Mouse (Mus musculus) A20 (cell line): ENCODE data around the gene Eapp.

Experiments
- DNase-seq: peaks from one replicate; pipeline ENCODE4 v3.0.0-alpha.2; 2011; ENCODE audit warnings: low read depth, low spot score

Eapp gene

DNA sequence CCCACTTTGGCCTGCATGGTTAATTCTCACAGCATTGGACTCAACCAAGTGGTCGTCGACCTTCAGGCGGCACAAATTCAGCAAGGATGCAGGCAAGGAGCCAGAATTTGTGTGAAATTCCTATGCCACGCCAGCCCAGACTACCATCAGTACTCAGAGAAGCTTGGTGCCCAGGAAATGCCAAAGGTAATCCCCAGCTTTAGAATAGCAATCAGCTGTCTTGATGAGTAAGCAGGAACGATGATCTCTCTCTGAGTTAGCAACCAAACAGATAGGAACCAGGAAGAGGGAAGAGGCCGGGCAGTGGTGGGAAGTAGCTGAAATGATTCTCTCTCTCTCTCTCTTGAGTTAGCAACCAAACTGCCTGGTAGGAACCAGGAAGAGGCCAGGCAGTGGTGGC is 55.4 kb downstream of the Eapp start:
- DNase-seq: no peak

DNA sequence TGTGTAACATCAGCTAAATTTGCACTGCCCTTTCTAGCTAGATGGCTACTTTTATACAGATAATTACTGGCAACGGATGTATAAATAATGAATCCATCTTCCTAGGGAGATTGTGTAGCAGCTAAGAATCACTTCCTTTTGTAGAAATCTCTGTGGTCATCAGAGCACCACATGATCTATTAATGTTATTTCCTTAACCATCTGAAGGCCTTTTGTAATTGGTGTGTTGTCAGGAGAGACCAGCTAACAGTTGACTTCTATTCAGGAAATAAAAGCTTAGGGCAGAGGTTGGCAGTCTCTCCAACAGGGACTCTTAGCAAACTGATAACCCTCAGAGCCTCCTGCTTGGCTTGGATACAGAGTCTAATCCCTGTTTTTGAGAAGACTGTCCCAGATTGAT is 58.7 kb downstream of the Eapp start:
- DNase-seq: peak; percentile 51

DNA sequence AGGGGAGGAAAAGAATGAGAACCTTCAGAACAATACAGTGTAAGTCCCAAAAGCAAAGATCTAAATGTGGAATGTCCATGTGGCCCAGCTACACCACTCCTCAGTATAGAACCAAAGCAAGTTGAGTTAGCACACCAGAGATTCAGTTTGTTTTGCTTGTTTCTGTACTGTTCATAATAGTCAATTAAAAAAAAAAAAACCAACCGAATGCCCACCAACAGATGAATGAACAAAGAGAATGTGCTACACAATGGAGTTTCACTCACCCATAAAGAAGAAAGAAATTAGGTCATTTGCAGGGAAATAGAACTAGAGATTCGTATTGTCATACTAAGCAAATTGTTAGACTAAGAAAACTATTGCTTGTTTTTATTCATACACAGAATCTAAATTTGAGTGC is 63.6 kb downstream of the Eapp start:
- DNase-seq: no peak

DNA sequence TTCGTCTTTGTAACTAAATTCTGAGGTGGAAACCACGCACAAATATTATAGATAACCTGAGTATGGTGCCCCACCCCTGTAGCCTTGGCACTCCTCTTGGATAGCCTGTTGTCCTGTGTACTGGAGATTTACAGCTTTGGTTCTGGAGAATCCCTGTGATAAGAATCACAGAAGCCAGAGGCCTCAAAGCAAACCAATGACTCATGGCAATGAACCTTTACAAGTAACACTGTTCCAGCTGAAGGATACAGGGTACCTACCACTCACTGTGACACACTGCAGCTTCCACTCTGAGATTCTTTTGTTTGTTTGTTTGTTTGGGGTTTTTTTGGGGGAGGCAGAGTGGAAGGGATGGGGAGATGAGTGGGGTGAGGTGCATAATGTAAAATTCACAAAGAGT is 73.8 kb downstream of the Eapp start:
- no peak for DNase-seq
